Mouse (Mus musculus): ENCODE measurements around the gene Cyyr1.

Gene Cyyr1

DNA sequence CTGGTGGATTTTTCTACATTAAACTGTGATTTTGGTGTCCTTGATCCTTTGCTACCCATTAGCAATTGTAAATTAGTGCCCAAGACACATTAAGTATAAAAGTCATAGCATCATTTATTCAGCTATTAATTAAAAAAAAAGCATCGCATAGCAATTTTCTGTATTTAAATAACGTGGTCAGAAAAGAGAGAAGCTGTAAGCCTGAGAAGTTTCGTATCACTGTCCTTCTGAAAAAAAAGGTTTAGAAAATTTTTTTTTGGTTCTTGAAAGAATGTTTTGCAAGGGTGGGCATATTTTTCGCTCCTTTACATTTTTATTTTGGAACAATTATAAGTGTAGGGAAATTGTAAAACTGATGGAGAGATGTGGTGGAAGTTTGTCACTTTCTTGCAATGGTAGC, 83.1 kb downstream of the Cyyr1 start:
- no peak for DNase-seq (ENCODE audit: low spot score in 2 of 2)

DNA sequence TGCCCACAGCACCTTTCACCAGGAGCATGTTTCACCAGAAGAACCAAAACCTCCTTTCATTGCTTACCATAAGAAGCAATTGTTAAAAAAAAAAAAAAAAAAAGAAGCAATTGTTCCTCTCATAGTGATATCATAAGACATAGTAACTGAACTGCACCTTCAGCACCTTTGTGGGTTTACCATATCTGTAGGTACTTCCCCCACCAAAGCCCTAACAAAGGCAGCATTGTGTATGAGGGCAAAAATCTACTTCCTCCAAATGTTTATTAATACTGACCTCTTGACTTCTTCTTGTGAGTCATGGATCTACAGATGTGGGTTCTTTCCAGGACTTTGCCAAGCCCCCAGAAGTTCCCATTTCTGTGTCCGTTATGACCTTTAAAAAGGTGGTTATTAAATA, 98.2 kb downstream of the Cyyr1 start:
- DNase-seq (ENCODE audit: low spot score in 2 of 2), result no peak

DNA sequence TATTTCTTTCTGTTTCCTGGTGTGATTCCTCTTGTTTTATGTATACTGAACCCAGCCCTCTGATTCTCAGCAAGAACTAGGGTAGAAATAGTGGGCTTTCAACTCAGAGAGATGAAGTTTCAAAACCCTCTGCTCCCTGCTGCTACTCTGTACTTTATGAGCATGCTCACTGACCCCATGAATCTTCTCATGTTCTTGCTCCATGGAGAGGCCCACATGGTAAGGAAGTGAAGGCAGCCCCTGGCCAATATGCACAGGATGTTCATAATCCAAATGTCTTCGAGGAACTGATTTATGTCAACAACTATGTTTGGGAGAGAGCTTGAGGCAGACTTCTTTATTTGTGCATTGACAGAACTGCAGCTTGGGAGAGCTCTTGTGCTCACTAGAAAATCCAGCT, 106.9 kb downstream of the Cyyr1 start:
- no peak for DNase-seq (ENCODE audit: low spot score in 2 of 2)

DNA sequence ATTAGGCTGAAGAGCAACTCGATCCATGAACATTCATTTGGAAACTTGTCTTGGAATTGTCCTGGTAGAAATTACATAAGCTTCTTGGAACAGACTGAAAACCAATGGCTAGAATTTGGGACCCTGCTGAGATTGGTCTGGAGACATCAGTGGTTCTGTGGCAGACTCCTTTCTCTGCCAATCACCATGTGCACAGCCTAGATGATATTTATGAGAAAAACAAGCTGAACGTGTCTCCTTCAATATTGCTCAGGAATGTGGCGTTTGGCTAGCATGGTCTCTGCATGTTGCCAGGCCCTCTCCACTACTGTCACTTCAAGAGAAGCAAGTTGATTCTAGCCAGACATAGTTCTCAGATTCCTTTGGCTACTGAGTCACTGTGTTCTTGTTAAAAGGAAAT, 107.4 kb downstream of the Cyyr1 start:
- DNase-seq (ENCODE audit: low spot score in 2 of 2), result no peak

DNA sequence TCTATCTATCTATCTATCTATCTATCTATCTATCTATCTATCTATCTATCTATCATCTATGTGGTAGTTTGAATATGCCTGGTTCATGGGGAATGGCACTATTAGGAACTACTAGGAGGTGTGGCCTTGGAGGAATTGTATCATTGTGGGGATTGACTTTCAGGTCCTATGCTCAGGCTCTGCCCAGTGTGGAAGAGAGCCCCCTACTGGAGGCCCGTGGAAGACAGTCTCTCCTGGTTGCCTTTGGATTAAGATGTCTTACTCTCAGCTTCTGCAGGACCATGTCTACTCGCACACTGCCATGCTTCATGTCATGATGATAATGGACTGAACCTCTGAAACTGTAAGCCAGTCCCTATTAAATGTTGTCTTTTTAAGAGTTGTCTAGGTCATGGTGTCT, 117.8 kb downstream of the Cyyr1 start:
- DNase-seq (ENCODE audit: low spot score in 2 of 2), result peak in 1 of 2 experiments; percentile 10

DNA sequence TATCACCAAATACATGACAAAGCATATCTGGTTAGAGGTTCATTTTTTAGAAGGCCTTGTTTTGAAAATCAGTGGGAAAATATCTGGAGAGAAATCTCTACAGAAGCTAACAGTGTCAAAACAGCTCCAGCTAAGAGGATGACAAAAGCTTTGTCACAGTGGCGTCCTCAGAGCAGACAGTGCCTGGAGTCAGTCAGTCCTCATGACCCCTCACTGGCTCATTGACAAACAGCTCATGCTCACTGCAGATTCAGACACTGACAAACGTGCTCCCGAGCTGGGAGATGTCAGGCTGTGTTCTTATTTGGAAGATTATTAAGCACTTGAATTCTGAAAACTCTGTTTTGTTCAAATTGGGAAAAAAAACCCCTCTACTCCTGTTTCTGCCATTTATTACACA, 124.0 kb downstream of the Cyyr1 start:
- DNase-seq (ENCODE audit: low spot score in 2 of 2), result peak in 1 of 2 experiments; percentile 10

DNA sequence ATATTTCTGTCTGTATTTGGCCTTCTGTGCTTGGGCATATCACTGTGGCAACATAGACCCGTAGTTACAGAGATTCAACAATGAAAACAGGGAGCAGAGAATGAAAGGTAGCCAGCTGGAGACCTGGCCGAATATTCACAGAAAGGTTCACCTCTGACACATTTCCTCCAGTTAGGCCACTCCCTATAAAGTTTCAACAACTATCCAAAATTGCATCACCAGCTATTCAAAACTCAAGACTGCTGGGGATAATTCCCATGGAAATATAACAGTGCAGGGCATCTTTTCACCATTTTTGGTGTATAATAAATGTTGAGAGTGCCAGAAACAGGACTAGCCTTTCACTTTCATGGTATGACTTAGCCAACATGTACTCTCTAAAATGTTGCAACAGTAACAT, 130.3 kb downstream of the Cyyr1 start:
- DNase-seq (ENCODE audit: low spot score in 2 of 2), result no peak

DNA sequence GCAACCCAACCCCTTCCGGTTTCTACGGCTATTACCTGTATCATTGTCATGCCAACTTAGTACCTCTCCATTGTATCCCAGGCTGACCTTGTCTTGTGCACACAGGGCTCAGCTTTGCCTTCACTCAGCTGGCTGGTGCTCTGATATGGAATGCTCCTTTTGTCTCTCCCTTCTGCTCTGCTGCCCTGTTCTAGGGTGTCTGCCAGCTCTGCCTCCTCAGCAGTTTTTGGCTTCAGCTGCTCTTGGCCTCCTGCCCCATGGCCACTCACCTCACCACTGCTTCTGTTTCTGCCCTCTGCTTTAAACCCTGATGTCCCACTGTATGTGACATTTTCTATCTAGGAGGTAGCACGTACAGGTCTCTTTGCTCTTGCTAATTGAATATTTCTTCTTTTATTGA, 137.8 kb downstream of the Cyyr1 start:
- peak; percentile 26 to 74 for DNase-seq (ENCODE audit: low spot score in 2 of 2)

DNA sequence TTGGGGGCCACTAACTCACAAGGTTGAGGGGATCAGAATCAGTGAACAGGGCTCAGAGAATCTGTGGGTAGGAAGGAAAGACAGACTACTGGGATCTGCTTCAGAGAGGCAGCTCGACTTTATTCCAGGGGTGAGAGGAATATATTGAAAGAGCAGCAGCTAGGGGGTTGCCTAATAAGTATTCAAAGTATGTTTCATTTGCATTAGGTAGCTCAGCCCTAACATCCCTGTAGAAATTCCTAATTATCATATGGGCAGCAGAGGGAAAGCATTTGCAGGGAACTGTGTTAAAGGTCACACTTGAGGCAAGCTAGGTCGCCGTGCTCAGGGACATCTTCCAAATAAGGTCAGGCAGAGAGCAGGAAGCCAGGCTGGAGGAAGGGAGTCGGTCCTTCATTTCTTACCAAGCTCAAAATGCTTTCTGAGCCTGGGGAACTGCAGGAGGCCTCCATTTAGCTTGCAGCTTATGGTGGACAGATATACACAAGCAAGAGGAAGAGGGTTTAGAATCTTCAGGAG, 159.7 kb downstream of the Cyyr1 start:
- DNase-seq (ENCODE audit: low spot score in 2 of 2), result no peak

DNA sequence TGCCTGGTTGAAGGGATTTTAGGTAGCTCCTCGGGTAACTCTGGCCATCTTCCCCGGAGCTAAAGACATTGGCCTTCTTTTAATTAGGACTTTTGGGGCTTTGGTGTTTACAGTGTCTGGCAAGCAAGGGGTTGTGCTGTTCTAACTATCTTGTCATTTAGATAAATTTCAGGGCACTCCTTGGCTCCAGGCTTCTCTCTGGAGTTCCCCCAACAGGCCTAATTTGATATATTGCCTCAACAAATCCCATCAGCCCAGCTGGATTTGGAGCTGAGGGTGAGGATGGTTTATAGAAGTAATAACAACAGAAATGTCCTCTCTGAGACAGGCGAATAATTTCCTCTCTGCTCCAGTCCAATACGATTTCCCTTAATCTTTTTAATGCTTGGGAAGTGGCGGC, 166.4 kb downstream of the Cyyr1 start:
- no peak for DNase-seq (ENCODE audit: low spot score in 2 of 2)
